Mouse (Mus musculus): Measurements from ENCODE around the gene Ccr9.
"Not testable (repeated sequence)": the region's sequence is repeated elsewhere in the genome, so short reads cannot be mapped to it uniquely, and the experiment has no call there.

The Ccr9 gene

GRCm38 (mm10) chr9:123678327-123679105 lies at the start of gene Ccr9, which contains the start of gene Slc6a20a:
Gene Ccr9, plus strand, starts transcription at chr9:123678439.
Gene Slc6a20a, minus strand, starts transcription at chr9:123678885.
- DNase-seq, result no peak

- DNase-seq, result no peak
Observed at GRCm38 (mm10) chr9:123631666-123632065, 46.6 kb upstream of the Ccr9 start.

DNA sequence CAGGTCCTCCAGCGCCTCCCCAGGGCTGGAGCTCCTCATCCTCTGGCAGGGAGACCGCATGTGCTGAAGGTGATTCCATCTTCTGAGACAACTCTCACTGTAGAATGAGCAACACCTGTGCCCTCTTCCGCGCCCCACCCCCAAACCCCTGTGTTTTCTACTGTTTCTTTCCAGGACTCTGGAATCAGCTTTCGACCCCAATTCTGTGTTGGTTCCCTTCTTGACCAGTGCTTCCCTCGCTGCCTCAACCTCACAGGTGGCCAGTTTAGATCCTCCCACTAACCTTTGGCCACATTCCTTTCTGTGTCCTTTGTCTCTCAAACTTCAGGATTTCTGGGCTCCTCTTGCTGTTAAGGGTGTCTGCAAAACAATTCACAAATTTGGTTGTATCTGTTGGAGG lies 46.0 kb upstream of the Ccr9 start, which contains the start of gene Slc6a20b:
TSS of gene Slc6a20b (minus strand) at position 285 of the 400 bp plus-strand sequence.
- no peak for DNase-seq

GRCm38 (mm10) chr9:123632993-123633392 lies 45.2 kb upstream of the Ccr9 start:
- no peak for DNase-seq

DNA sequence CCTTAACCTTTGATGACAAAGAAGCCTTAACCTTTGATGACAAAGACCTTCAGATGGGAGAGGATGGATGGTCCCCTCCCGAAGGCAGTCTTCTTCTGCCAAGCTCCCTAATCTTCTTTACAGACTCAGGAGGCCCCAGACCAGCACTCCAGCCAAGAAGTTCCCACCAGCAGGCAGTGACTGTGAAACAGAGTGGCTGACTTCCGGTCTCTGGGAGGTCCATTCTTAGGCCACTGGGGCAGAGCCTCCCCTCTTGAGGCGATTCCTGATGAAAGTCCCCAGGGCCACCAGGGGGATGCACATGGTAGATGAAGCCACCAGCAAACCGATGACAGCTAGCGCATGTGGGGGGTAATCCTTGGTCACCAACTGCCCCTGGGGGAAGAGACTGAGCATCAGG lies 41.5 kb upstream of the Ccr9 start:
- no peak for DNase-seq

DNA sequence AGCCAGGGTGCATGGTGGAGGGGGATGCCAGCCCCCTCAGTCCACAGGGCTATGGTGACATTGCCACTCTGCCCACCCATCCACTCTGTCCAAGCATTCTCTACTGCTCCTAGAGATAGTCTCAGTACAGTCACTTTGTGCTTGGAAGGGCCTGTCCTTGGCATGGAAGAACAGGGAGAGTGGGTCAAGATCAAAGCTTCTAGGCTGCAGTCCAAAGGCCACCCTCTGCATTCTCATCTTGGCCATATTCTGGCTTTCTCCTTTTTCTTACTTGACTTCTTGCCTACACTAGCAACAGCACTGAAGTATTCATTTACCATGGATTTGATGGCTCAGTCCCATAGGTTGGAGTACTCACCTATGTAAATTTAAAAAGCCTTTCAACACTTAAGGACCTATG lies 40.0 kb upstream of the Ccr9 start:
- no peak for DNase-seq

DNA sequence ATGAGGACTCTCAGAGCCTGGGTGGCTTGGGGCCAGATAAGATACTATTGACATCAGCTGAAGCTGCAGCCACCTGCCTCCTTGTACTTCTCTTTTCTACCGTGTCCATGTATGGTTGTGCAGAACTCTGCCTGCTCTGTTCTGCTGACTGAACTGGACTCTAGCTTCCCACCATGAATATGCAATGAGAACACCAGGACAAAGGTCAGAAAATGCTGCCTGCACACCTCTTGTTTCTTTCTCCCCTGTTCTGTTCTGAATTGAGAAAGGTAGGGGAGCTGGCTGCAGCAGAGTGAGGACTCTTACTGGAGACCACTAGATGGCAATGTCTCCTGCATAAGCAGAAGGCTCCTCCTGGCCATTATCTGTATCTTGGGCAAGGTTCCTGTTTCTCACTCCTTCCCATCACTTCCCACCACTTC lies 39.6 kb upstream of the Ccr9 start:
- DNase-seq, result peak; percentile 16

DNA sequence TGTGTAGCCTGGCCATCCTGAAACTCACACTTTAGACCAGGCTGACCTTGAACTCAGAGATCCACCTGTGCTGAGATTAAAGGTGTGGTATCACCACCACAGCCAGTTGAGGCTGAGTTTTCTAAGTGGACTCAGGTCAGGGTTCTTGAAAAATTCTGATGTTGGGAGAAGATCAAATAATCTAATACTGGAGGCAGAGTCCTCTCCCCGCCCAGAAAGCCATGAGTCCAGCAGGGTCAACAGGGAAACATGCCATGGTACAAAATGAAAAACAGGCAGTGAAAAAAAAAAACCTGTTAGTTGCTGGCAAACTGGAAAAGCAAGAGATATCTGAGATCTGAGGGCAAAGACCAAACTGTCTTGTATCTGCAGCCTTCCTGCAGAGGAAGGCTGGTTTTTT lies 38.1 kb upstream of the Ccr9 start:
- DNase-seq, result no peak

DNA sequence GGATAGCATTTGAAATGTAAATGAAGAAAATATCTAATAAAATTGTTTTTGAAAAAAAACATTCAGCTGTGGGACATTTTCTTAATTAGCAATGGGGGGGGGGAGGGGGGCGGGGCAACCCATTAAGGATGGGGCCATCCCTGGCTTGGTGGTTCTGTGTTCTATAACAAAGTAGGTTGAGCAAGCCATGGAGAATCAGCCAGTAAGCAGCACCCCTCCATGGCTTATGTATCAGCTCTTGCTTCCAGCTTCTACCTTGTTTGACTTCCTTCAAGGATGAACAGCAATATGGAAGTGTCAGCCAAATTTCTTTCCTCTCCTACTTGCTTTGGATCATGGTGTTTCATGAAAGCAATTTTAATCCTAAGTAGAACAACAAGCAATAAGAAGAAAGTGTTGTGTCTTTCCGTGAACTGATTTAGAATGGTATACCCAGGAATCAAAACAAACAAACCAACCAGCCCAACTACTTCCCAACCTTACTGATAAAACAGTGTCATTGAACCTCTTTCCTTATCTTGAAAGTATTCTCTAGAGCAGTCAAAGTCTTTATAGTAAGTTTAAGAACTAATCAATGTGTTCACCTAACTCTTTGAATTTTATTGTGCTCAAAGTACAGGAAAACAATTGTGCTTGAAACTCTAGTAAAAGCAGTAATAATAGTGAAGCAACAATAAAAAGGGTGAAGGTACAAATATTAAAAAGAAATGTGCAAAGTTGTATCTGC lies 28.3 kb upstream of the Ccr9 start:
- DNase-seq, result no peak

- DNase-seq, result no peak
Observed at GRCm38 (mm10) chr9:123651369-123651768, 26.9 kb upstream of the Ccr9 start.

DNA sequence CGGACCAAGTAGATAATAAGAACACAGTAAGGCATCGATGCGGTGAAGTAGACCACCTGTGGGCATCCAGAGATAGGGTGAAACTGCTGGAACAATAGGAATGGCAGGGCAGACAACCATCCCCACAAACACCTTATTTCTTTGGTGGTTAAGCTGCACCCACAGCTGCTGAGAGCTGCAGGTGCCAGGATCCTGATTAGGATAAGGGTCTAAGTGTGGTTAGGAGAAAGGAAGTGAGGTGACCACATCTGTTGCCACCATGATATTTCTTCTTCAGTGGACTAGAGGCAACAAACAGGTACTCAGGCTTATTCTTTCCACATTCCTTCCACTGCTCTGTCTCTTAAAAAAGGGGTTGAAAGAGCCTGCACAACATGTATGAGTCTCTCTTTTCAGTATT lies 20.8 kb upstream of the Ccr9 start:
- no peak for DNase-seq

- DNase-seq, result no peak
Observed at GRCm38 (mm10) chr9:123658981-123659380, 19.3 kb upstream of the Ccr9 start.

DNA sequence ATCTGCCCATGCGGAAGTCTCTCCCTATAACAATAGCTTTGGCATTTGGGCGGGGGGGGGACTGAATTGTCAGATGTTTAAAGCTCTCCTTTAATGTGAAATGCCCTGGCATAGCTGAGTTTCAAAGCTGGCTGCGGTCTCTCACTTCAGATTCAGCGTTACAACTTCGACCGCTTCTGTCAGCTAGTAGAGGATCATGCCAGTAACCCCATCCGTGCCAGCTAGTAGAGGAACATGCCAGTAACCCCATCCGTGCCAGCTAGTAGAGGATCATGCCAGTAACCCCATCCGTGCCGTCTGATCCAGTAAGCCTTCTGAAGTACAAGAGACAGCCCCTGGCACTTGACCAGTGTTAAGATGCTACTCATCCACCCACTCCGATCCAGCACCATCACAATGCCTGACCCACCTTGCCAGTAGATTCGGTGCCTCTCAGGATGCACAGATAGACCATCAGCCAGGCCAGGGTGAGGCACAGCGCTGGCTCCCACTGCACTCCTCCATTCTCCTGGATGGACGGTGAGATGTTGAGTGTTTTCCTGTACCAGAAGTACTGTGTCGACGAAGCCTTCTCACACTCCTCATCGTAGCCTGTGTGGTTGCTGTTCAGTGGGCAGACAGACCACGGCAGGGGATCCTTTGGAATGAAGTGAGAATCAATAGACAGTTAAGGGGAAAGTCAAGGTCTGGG lies 18.1 kb upstream of the Ccr9 start:
- not testable (repeated sequence) for DNase-seq

DNA sequence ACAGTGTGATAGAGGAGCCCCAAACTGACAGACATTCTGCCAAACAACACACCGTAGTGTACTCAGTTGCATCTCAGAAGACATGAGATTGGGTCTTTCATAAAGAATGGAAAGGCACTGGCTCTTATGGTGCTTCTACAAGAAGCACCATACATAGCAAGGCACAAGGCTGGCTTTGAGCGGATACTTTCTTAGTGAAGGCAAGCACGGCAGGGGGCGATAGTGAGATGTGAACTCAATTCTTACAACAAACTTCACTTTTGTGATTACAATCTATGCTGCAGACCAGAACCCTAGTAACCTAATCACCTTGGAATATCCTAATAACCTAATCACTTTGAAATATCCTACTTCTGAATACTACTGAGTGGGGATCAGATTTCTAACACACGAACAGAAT lies 12.6 kb upstream of the Ccr9 start:
- DNase-seq, result no peak

- no peak for DNase-seq
Observed at GRCm38 (mm10) chr9:123679198-123679597, 959 bp downstream of the Ccr9 start.

DNA sequence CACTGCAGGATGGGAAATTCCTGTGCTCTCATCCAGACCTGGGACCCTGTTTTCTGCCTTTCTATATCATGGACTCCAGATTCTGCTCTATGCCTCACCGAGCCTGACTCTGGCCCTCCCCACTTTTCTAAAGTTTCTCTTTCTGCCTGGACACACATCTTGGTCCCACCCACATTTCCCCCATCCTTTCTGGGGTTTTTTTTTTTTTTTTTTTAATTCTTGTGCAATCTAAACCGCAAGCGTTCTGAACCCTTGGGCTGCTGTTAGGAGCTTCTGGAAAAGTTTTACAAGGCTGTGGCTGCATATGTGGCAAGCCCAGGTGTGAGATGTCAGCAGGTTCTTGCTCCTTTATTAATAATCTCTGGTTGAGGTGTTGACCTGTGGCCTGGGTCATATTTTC lies 5.5 kb downstream of the Ccr9 start:
- DNase-seq, result no peak

- peak; percentile 4 for DNase-seq
Observed at GRCm38 (mm10) chr9:123686206-123686605, 8.0 kb downstream of the Ccr9 start.

GRCm38 (mm10) chr9:123688227-123688626 lies 10.0 kb downstream of the Ccr9 start:
- no peak for DNase-seq

DNA sequence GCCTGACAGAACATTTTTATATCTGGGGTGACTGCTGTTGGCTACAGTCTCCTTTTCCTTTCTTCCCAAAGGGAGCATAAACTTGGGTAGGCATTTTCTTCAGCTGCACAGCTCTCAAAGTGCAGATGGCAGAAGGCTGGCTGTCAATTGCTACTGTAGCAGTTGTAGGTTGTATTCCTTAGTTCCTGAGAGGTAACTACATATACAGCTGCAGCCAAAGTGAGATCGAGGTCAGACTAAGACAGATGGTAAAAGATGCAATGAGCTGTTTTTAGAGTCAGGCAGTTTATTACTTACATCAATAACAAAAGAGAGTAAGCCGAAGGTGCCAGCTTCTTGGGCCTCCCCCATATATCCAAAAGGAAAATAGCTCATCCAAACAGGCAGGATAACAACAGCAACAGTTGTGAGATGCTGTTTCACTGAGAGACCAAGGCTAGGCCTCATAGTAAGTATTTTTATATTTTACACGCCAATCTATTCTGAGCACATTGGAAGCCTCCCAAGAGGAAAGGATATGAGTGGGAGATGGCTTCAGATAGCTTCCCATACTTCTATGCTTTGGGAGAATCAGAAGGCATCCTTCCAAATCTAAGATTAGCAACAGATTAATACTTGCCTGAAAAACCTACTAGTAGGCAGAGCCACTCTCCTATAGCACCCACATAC lies 17.5 kb downstream of the Ccr9 start:
- no peak for DNase-seq

GRCm38 (mm10) chr9:123701822-123702221 lies 23.6 kb downstream of the Ccr9 start:
- DNase-seq, result no peak

- no peak for DNase-seq
Observed at GRCm38 (mm10) chr9:123709226-123709625, 31.0 kb downstream of the Ccr9 start.

- no peak for DNase-seq
Observed at GRCm38 (mm10) chr9:123713111-123713510, 34.9 kb downstream of the Ccr9 start.

- no peak for DNase-seq
Observed at GRCm38 (mm10) chr9:123716301-123716700, 38.1 kb downstream of the Ccr9 start.

Measured in cerebellum, adult 9-10 months (tissue).